Mouse (Mus musculus): Measurements from ENCODE around the gene Fbxo48. TPM values are rescaled to one million over a fixed set of nuclear protein-coding genes. Genes with fewer than 3 reads are reported as not detected.

Gene Fbxo48
- polyA plus RNA-seq, 1 experiment = 4.0 TPM

DNA sequence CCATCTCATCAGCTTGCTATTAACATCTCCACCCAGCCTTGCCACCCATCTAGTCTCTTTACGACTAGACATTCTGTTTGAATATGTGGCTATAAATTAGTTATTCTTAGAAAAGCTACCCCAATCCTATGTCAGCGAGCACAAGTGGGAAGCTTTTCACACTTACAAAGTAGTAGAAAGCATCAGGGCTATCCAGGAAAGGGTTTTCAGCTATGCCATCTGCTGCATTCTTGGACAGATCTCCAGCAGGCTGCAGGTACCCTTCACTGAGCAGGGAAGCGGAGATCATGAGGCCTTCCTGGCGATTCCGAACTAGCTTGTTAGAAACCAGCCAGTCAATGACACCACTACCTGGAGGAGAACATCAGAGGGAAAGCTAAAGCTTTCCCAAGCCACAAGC, 38.7 kb downstream of the Fbxo48 start:
- Histone ChIP-seq H3K27ac (ENCODE audit: insufficient read depth, low read depth, low read length) (no peak overlapping the region), H3K4me3 (ENCODE audit: insufficient read depth, low read length) (no peak overlapping the region), H3K4me1 (ENCODE audit: control insufficient read depth, insufficient read depth, low read length) (peaks cover 22% of the 10 kb centered on the region)
- TF ChIP-seq POLR2A (IDR thresholded peaks at IDR 0.05; ENCODE audit: borderline replicate concordance, low read depth, low read length) = no peak
- TF ChIP-seq CTCF (IDR thresholded peaks at IDR 0.05; ENCODE audit: low read depth, low read length) = no peak

DNA sequence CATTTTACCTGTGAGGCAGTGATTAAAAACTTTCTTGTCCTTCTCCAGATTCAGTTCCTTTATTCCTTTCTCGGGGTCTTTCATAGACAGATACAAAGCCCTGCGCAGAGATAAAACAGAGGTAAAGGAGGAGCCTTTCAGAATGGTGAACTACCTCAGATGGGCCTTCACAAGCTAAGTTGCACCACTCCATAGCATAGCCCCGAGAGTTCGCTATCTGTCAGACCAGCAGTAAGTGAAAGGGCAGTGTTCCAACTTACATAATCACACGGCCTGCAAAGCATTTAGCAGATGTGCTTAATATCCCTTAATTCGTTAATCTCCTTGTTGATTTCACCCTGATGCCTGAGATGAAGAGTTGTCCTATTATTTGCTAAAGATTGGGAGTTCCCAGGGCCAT, 41.7 kb downstream of the Fbxo48 start:
- TF ChIP-seq POLR2A (IDR thresholded peaks at IDR 0.05; ENCODE audit: borderline replicate concordance, low read depth, low read length) = no peak
- no peak for TF ChIP-seq CTCF (IDR thresholded peaks at IDR 0.05; ENCODE audit: low read depth, low read length)
- Histone ChIP-seq H3K4me1 (ENCODE audit: control insufficient read depth, insufficient read depth, low read length) (peaks cover 15% of the 10 kb centered on the region), H3K27ac (ENCODE audit: insufficient read depth, low read depth, low read length) (no peak overlapping the region), H3K4me3 (ENCODE audit: insufficient read depth, low read length) (no peak overlapping the region)

DNA sequence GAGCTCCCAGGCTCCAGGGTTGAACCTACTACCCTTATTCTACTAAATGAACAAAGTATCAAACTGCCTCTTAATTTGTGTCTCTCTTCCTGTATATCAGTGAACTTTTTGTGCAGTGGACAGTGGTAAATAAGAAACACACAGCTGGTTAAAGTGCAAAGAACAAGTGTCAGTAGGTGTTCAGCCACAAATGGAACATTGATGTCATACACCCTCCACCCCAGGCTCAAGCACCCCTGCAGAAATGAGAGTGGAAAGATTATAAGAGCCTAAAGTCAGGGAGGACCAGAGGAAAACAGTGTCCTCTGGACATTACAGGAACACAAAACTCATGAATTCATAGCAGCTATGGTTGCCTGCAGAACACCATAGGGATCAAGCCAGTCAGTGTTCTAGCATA, 45.6 kb downstream of the Fbxo48 start:
- Histone ChIP-seq H3K4me1 (ENCODE audit: control insufficient read depth, insufficient read depth, low read length) (peaks cover 29% of the 10 kb centered on the region), H3K27ac (ENCODE audit: insufficient read depth, low read depth, low read length) (no peak overlapping the region), H3K4me3 (ENCODE audit: insufficient read depth, low read length) (no peak overlapping the region)
- TF ChIP-seq CTCF (IDR thresholded peaks at IDR 0.05; ENCODE audit: low read depth, low read length) (no peak), POLR2A (IDR thresholded peaks at IDR 0.05; ENCODE audit: borderline replicate concordance, low read depth, low read length) (no peak)

DNA sequence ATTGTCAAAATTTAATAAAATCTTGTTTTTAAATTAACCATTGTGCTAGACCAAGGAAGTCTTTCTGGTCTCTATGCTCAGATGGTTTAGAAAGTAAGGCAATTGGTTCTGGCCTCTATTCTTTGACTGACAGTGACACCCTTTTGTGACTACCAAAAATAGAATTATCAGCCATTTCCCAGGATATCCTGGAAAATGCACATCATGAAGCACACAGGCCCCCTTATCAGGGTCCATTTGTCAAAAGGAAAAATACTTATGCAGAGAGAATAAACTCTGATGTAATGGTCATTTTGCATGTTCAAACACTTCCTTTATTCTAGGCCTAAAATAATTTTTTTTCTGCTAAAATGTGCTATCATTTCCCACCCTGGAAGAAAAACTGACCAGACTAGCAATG, 46.3 kb downstream of the Fbxo48 start:
- Histone ChIP-seq H3K4me3 (ENCODE audit: insufficient read depth, low read length) (no peak overlapping the region), H3K4me1 (ENCODE audit: control insufficient read depth, insufficient read depth, low read length) (peaks cover 30% of the 10 kb centered on the region), H3K27ac (ENCODE audit: insufficient read depth, low read depth, low read length) (no peak overlapping the region)
- TF ChIP-seq CTCF (IDR thresholded peaks at IDR 0.05; ENCODE audit: low read depth, low read length) = no peak
- TF ChIP-seq POLR2A (IDR thresholded peaks at IDR 0.05; ENCODE audit: borderline replicate concordance, low read depth, low read length) = no peak

DNA sequence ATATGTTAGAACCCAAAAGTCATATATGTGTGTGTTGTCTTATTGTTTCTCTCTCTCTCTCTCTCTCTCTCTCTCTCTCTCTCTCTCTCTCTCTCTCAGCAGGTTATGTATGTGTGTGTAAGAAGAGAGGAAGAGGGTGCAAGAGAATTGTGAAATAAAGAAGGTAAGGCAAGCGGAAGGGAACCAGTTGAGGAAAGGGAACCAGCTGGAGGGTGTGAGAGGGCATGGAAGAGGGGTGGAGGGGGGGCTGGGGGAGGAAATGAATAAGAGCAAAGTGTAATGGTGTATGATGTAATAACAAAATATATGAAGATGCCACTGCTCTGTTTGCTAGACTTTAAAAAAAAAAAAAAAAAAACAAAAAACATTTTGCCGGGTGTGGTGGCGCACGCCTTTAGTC, 48.2 kb downstream of the Fbxo48 start:
- Histone ChIP-seq H3K4me1 (ENCODE audit: control insufficient read depth, insufficient read depth, low read length) (peaks cover 44% of the 10 kb centered on the region), H3K27ac (ENCODE audit: insufficient read depth, low read depth, low read length) (no peak overlapping the region)

DNA sequence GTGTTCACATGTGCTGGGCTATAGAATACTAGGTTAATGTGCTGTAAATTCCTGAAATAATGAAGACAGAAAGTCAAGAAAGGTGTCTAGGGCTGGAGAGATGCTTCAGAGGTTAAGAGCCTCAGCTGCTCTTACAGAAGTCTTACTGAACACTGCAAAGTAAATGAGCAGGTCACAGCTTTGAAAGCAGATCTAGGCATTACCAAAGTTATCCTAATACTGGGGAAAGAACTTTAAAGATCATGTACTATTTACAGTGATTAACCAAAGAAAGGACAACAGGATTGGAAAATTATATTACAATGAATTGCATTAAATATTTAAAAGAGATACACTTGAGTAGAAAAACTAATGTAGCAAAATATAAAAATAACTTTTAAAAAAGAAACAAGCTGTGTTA, 48.8 kb downstream of the Fbxo48 start:
- Histone ChIP-seq H3K4me3 (ENCODE audit: insufficient read depth, low read length) (no peak overlapping the region), H3K27ac (ENCODE audit: insufficient read depth, low read depth, low read length) (peak overlapping the region; percentile 17; the same call in 1 of the 2 replicates), H3K4me1 (ENCODE audit: control insufficient read depth, insufficient read depth, low read length) (peaks cover 46% of the 10 kb centered on the region)
- no peak for TF ChIP-seq CTCF (IDR thresholded peaks at IDR 0.05; ENCODE audit: low read depth, low read length)
- no peak for TF ChIP-seq POLR2A (IDR thresholded peaks at IDR 0.05; ENCODE audit: borderline replicate concordance, low read depth, low read length)

More for the DNA sequence above, 48.2 kb downstream of the Fbxo48 start:
- no peak for TF ChIP-seq POLR2A (IDR thresholded peaks at IDR 0.05; ENCODE audit: borderline replicate concordance, low read depth, low read length)
- no peak for TF ChIP-seq CTCF (IDR thresholded peaks at IDR 0.05; ENCODE audit: low read depth, low read length)
- H3K4me3 ChIP-seq (ENCODE audit: insufficient read depth, low read length) = no peak overlapping the region

DNA sequence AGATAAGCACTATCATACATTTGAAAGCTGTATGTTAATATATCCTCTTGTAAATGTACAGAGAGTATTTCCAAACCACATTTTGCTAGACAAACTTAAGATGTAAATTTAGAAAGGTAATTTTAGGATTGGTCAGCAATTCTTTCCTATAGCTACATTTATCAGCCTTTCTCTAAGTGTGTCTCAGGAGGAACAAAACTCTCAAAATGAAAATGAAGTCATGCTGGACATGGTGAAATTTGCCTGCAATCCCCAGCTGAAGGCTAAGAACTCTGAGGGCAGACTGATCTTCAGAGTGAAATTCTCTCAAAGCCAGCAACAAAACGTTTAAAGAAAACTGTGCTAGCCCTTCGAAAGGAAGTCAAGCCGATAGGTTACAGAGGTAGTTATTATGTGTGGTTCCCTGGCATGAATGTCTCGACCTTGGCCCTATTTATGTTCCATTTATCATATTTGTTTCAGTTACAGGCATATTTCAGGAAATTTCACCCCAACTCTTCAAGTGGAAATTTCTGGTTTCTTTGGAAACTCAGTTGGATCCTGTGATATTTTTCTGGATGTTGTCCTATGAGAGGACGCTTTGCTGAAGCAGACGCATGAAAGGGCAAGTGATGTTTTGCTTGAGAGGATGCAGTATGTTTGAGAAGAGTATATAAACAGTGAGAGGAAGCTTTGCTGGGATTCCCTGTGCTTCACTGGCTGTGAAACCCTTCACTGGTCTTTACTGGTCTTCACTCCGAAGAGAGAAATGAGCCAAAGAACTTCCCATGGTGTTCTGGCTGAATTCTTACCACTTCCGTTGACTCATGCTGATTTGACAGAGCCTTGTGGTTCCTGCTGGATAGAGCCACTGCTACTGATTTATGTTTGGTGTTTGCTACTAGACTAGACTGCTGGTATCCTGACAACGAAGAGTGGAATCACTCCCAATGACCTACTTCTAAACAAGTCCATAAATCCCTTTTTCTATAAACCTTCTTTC, 49.5 kb downstream of the Fbxo48 start:
- Histone ChIP-seq H3K27ac (ENCODE audit: insufficient read depth, low read depth, low read length) (peak overlapping the region; percentile 77), H3K4me3 (ENCODE audit: insufficient read depth, low read length) (peak overlapping the region; percentile 8; the same call in 1 of the 2 replicates), H3K4me1 (ENCODE audit: control insufficient read depth, insufficient read depth, low read length) (peaks cover 46% of the 10 kb centered on the region)
- TF ChIP-seq CTCF (IDR thresholded peaks at IDR 0.05; ENCODE audit: low read depth, low read length) (no peak), POLR2A (IDR thresholded peaks at IDR 0.05; ENCODE audit: borderline replicate concordance, low read depth, low read length) (no peak)

DNA sequence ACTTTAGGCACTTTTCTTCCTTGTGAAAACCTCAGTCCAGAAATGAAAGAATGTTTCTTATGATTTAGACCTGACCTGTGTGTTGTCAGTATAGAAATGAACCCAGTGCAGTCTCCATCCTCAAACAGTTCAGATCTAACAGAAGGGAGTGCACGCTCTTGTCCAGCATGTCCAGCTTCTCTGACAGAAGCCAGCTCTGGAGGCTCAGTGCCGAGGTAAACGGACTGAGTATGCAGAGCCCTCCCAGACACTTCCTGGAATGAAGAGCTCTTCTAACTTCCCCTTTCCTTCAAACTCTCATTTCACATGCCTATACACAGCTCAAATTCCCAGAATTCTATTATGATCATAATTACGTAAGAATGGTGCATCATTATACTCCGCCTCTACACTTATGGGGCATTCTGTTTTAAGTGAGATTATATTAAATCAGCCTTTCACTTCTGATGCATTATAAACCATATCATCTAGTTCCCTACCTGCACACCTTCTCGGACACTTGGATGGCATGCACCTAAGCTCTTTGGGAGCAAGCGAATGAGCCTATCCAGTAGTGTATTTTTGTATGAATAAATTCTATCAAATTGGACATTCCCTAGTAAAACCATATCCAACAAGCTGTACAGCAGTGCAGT, 51.7 kb downstream of the Fbxo48 start:
- peak overlapping the region; percentile 99 for H3K27ac ChIP-seq (ENCODE audit: insufficient read depth, low read depth, low read length)
- H3K4me3 ChIP-seq (ENCODE audit: insufficient read depth, low read length) = peak overlapping the region; percentile 6
- TF ChIP-seq CTCF (IDR thresholded peaks at IDR 0.05; ENCODE audit: low read depth, low read length) (no peak), POLR2A (IDR thresholded peaks at IDR 0.05; ENCODE audit: borderline replicate concordance, low read depth, low read length) (no peak)
- peaks cover 38% of the 10 kb centered on the region for H3K4me1 ChIP-seq (ENCODE audit: control insufficient read depth, insufficient read depth, low read length)

DNA sequence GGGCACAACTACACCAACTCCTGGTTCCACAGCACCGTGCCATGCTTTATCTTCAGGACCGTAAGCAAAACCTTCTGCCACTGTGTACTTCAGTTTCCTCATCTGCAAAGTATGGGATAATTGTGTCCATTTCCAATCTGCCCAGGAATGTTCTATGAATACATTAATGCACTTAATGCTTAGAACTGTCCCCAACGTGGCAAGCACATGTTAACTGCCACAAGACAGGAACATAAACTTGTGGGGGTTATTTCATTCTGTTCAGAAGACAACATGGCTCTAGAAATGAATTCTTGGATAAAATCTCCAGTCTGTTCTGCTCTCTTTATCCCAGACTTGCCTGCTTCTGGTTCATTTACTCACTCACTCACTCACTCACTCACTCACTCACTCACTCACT, 52.6 kb downstream of the Fbxo48 start:
- Histone ChIP-seq H3K4me3 (ENCODE audit: insufficient read depth, low read length) (peak overlapping the region; percentile 10), H3K27ac (ENCODE audit: insufficient read depth, low read depth, low read length) (peak overlapping the region; percentile 99), H3K4me1 (ENCODE audit: control insufficient read depth, insufficient read depth, low read length) (peaks cover 33% of the 10 kb centered on the region)
- TF ChIP-seq POLR2A (IDR thresholded peaks at IDR 0.05; ENCODE audit: borderline replicate concordance, low read depth, low read length) (no peak), CTCF (IDR thresholded peaks at IDR 0.05; ENCODE audit: low read depth, low read length) (no peak)

Other genes starting within 250 kb of the Fbxo48 start
- 0.88 and 2.2 TPM in 2 replicates for gene Egfr, start 199.2 kb upstream of the Fbxo48 start, polyA plus RNA-seq (2012; ENCODE audit: insufficient read depth, insufficient read length, missing spikeins)
- 13.6 and 14.3 TPM in 2 replicates for gene Cnrip1, start 100.2 kb downstream of the Fbxo48 start, polyA plus RNA-seq (2012; ENCODE audit: insufficient read depth, insufficient read length, missing spikeins)
- 85.9 and 86.2 TPM in 2 replicates for gene Plek, start 101.0 kb downstream of the Fbxo48 start, polyA plus RNA-seq (2012; ENCODE audit: insufficient read depth, insufficient read length, missing spikeins)
- gene Ppp3r1, start 207.9 kb downstream of the Fbxo48 start, polyA plus RNA-seq (2012; ENCODE audit: insufficient read depth, insufficient read length, missing spikeins) = 69.7 and 76.6 TPM in 2 replicates
- gene Wdr92, start 230.7 kb downstream of the Fbxo48 start, polyA plus RNA-seq (2012; ENCODE audit: insufficient read depth, insufficient read length, missing spikeins) = 9.5 and 9.6 TPM in 2 replicates

Data from bone marrow macrophage, adult 2 months (primary cell).